Mouse (Mus musculus) brain, embryonic 18.5 days (tissue): ENCODE measurements around the gene U2surp.

Experiments
- DNase-seq: peaks from one replicate; pipeline ENCODE4 v3.0.0-alpha.2; 2012; ENCODE audit warnings: low read depth, low spot score

U2surp gene

GRCm38 (mm10) chr9:95511472-95512330 lies at the start of gene U2surp:
Gene U2surp (minus strand): TSS chr9:95511996.
- peak; percentile 90 for DNase-seq

- no peak for DNase-seq
Observed at GRCm38 (mm10) chr9:95559936-95560735, 48.3 kb upstream of the U2surp start.

GRCm38 (mm10) chr9:95559059-95559935 lies 47.5 kb upstream of the U2surp start, which contains the start of gene Paqr9:
Gene Paqr9 (plus strand): TSS chr9:95559657.
- DNase-seq, result no peak

- no peak for DNase-seq
Observed at GRCm38 (mm10) chr9:95558726-95559058, 46.9 kb upstream of the U2surp start.

GRCm38 (mm10) chr9:95557722-95558121 lies 45.9 kb upstream of the U2surp start:
- no peak for DNase-seq

GRCm38 (mm10) chr9:95556067-95556512 lies 44.3 kb upstream of the U2surp start:
- no peak for DNase-seq

- DNase-seq, result no peak
Observed at GRCm38 (mm10) chr9:95555233-95555740, 43.5 kb upstream of the U2surp start.

- DNase-seq, result no peak
Observed at GRCm38 (mm10) chr9:95554231-95555221, 42.7 kb upstream of the U2surp start.

GRCm38 (mm10) chr9:95552175-95552705 lies 40.4 kb upstream of the U2surp start:
- no peak for DNase-seq

GRCm38 (mm10) chr9:95550856-95551774 lies 39.3 kb upstream of the U2surp start:
- no peak for DNase-seq

- DNase-seq, result no peak
Observed at GRCm38 (mm10) chr9:95549626-95550411, 38.0 kb upstream of the U2surp start.

- no peak for DNase-seq
Observed at GRCm38 (mm10) chr9:95546679-95547078, 34.9 kb upstream of the U2surp start.

- DNase-seq, result no peak
Observed at GRCm38 (mm10) chr9:95544598-95544997, 32.8 kb upstream of the U2surp start.

GRCm38 (mm10) chr9:95542475-95542874 lies 30.7 kb upstream of the U2surp start:
- DNase-seq, result no peak

- no peak for DNase-seq
Observed at GRCm38 (mm10) chr9:95541650-95542432, 30.0 kb upstream of the U2surp start.

- DNase-seq, result no peak
Observed at GRCm38 (mm10) chr9:95541208-95541607, 29.4 kb upstream of the U2surp start.

- no peak for DNase-seq
Observed at GRCm38 (mm10) chr9:95540487-95540886, 28.7 kb upstream of the U2surp start.
